Mouse (Mus musculus) bone marrow, adult 2 months (tissue): ENCODE data around the gene Fntb.

ENCODE experiments used
- CTCF ChIP-seq: fragments of 200-500 bp; IDR thresholded peaks from 2 replicates; pipeline ENCODE4 v1.5.1; 2011; ENCODE audit warnings: low read length, control low read depth; ENCODE audit not compliant: control insufficient read depth, insufficient read depth
- POLR2A ChIP-seq: fragments of 200-500 bp; IDR thresholded peaks from 2 replicates; pipeline ENCODE4 v1.6.1; 2011; ENCODE audit warnings: low read depth, mild to moderate bottlenecking, control low read depth, low read length, borderline replicate concordance; ENCODE audit not compliant: control insufficient read depth

- no peak for TF ChIP-seq POLR2A
- no peak for TF ChIP-seq CTCF
Observed at GRCm38 (mm10) chr12:76822651-76823041, 57.3 kb downstream of the Fntb start, which contains the start of gene Rab15.
